Mouse (Mus musculus) gastrocnemius, postnatal 4 days (tissue): ENCODE measurements around the gene Gkn3. TPM values are rescaled to one million over a fixed set of nuclear protein-coding genes. Genes with fewer than 3 reads are reported as not detected.
A peak's percentile ranks its signal among the peaks of the same experiment; 100 is the strongest.

Experiments
- DNase-seq, 2 experiments: peaks; one replicate each; pipeline ENCODE4 v3.0.0; 2021 to 2022; ENCODE audit warnings: low spot score in 2 of 2, mixed read lengths in 2 of 2
- long read RNA-seq, 2 experiments: library from polyadenylated mRNA; stranded (forward); transcript quantifications; one replicate each; pipeline ENCODE4 v2.0.0; 2021
- total RNA-seq, 2 experiments: library from RNA; stranded (reverse); gene quantifications; 2 replicates each; pipeline ENCODE4 v1.2.3; 2021

Gkn3 gene
- 1 to 10 TPM; 1.5 to 3.1 TPM for total RNA-seq
- long read RNA-seq, experiment 1, partial matches to known transcripts = 0 of 2 reads
- long read RNA-seq, experiment 1, other reads (novel, unspliced or antisense) = 0 of 2 reads
- long read RNA-seq, experiment 2, partial matches to known transcripts = 0 of 1 reads
- long read RNA-seq, experiment 2, other reads (novel, unspliced or antisense) = 0 of 1 reads

- DNase-seq = no peak
Observed at GRCm38 (mm10) chr6:87388877-87389276, at the start of gene Gkn3. Gene Gkn3, minus strand, starts transcription at chr6:87388935.

- no peak for DNase-seq
Observed at GRCm38 (mm10) chr6:87436745-87437144, 48.0 kb upstream of the Gkn3 start.

- no peak for DNase-seq
Observed at GRCm38 (mm10) chr6:87435791-87436190, 47.1 kb upstream of the Gkn3 start.

GRCm38 (mm10) chr6:87428487-87429044, 39.8 kb upstream of the Gkn3 start, which contains the start of gene Bmp10:
Gene Bmp10, plus strand, starts transcription at chr6:87428994.
- no peak for DNase-seq

- no peak for DNase-seq
Observed at GRCm38 (mm10) chr6:87427616-87428015, 38.9 kb upstream of the Gkn3 start.

- DNase-seq = no peak
Observed at GRCm38 (mm10) chr6:87426954-87427353, 38.2 kb upstream of the Gkn3 start.

- DNase-seq = no peak
Observed at GRCm38 (mm10) chr6:87424037-87424816, 35.5 kb upstream of the Gkn3 start.

- no peak for DNase-seq
Observed at GRCm38 (mm10) chr6:87422304-87422703, 33.6 kb upstream of the Gkn3 start.

GRCm38 (mm10) chr6:87412011-87412410, 23.3 kb upstream of the Gkn3 start:
- DNase-seq = no peak

GRCm38 (mm10) chr6:87401456-87401855, 12.7 kb upstream of the Gkn3 start:
- no peak for DNase-seq

- no peak for DNase-seq
Observed at GRCm38 (mm10) chr6:87399886-87400566, 11.3 kb upstream of the Gkn3 start.

GRCm38 (mm10) chr6:87399137-87399536, 10.4 kb upstream of the Gkn3 start:
- peak; percentile 60 to 70 for DNase-seq

GRCm38 (mm10) chr6:87394783-87395182, 6.0 kb upstream of the Gkn3 start:
- DNase-seq = no peak

GRCm38 (mm10) chr6:87393466-87394205, 4.9 kb upstream of the Gkn3 start:
- DNase-seq = no peak

- no peak for DNase-seq
Observed at GRCm38 (mm10) chr6:87389455-87389989, 787 bp upstream of the Gkn3 start.

- no peak for DNase-seq
Observed at GRCm38 (mm10) chr6:87386681-87387080, 2.1 kb downstream of the Gkn3 start.

GRCm38 (mm10) chr6:87386203-87386602, 2.5 kb downstream of the Gkn3 start:
- peak; percentile 39 to 57 for DNase-seq

- DNase-seq = no peak
Observed at GRCm38 (mm10) chr6:87384761-87385160, 4.0 kb downstream of the Gkn3 start.

GRCm38 (mm10) chr6:87383926-87384691, 4.6 kb downstream of the Gkn3 start:
- DNase-seq = no peak

GRCm38 (mm10) chr6:87373057-87373456, 15.7 kb downstream of the Gkn3 start, which contains the start of gene Gkn2:
Gene Gkn2, plus strand, starts transcription at chr6:87373357.
- no peak for DNase-seq
